ENCODE assay signal across 23 mouse cellular contexts in genomic region chr16:26075063-26075462, GRCm38 (mm10). TPM values are rescaled to one million over a fixed set of nuclear protein-coding genes. Genes with fewer than 3 reads are reported as not detected.
DNase-seq lines count a peak whose midpoint lies in the region; ATAC-seq and TF ChIP-seq lines count a peak whose summit lies in the region.
"Had no signal": no experiment of that assay in that cellular context is flagged by ENCODE, and none has a peak within 500 bp of the region (broad histone marks: within the 10 kb centered on the region; RNA-seq: fewer than 3 reads in every experiment).

No protein-coding gene starts in this region.

- intact Hi-C loops in heart, postnatal 36 days (cut with DNase I) = no loop called here

- no peaks in the 10 kb centered on the region for H3K36me3 ChIP-seq in kidney, postnatal 0 days (ENCODE audit: insufficient read depth, low read length)
- H3K36me3 ChIP-seq in stomach, embryonic 14.5 days (ENCODE audit: control insufficient read depth, insufficient read depth, low read length) = no peaks in the 10 kb centered on the region
- H3K36me3 ChIP-seq in stomach, postnatal 0 days (ENCODE audit: control insufficient read depth, insufficient read depth, low read length) = no peaks in the 10 kb centered on the region
- H3K36me3 ChIP-seq: embryonic facial prominence, embryonic 13.5 days; forebrain, embryonic 12.5 days; heart, embryonic 15.5 days; hindbrain, embryonic 12.5 days had no signal

- no peak for TF ChIP-seq EP300 in stomach, postnatal 0 days (optimal IDR thresholded peaks at IDR 0.05)

- no peaks in the 10 kb centered on the region for H3K27me3 ChIP-seq in kidney, postnatal 0 days (ENCODE audit: insufficient read depth, low read length)
- no peaks in the 10 kb centered on the region for H3K27me3 ChIP-seq in stomach, embryonic 14.5 days (ENCODE audit: control insufficient read depth, insufficient read depth, low read length)
- no peaks in the 10 kb centered on the region for H3K27me3 ChIP-seq in stomach, postnatal 0 days (ENCODE audit: control insufficient read depth, insufficient read depth, low read length)
- H3K27me3 ChIP-seq: CH12.LX; embryonic facial prominence, embryonic 13.5 days; forebrain, embryonic 12.5 days; heart, embryonic 15.5 days; hindbrain, embryonic 12.5 days; Patski had no signal

- DNase-seq in heart, postnatal 4 days = peak; percentile 28
- DNase-seq in heart, postnatal 36 days = no peak
- peak; percentile 70 for DNase-seq in kidney, postnatal 0 days (ENCODE audit: low spot score)
- no peak for DNase-seq in kidney, postnatal 36 days
- DNase-seq in stomach, postnatal 0 days (ENCODE audit: low spot score) = no peak
- no peak for DNase-seq in c-Kit-positive CD71-positive TER-119-positive erythroid progenitor cells, embryonic 14.5 days (ENCODE audit: low spot score)
- DNase-seq: adrenal gland, postnatal 14 days; cerebellum, adult 18-20 months; cerebellum, adult 9-11 months; cerebellum, postnatal 36 days; forebrain, postnatal 0 days; gastrocnemius, adult 2 months; heart, adult 2 months had no signal

- H3K27ac ChIP-seq in kidney, postnatal 0 days = no peak overlapping the region
- no peak overlapping the region for H3K27ac ChIP-seq in stomach, embryonic 14.5 days (ENCODE audit: low read length)
- no peak overlapping the region for H3K27ac ChIP-seq in stomach, postnatal 0 days (replicated peaks)
- H3K27ac ChIP-seq: embryonic facial prominence, embryonic 13.5 days; forebrain, embryonic 12.5 days; gastrocnemius, adult 2 months; heart, adult 2 months; heart, embryonic 15.5 days; hindbrain, embryonic 12.5 days had no signal

- no peak overlapping the region for H3K4me3 ChIP-seq in kidney, postnatal 0 days (replicated peaks; ENCODE audit: low read depth, low read length)
- no peak overlapping the region for H3K4me3 ChIP-seq in stomach, embryonic 14.5 days (ENCODE audit: low read depth, low read length)
- H3K4me3 ChIP-seq in stomach, postnatal 0 days (ENCODE audit: low read depth, low read length) = no peak overlapping the region
- H3K4me3 ChIP-seq: embryonic facial prominence, embryonic 13.5 days; forebrain, embryonic 12.5 days; gastrocnemius, adult 2 months; heart, adult 2 months; heart, embryonic 15.5 days; hindbrain, embryonic 12.5 days had no signal

- 0 out of 2 replicates have a peak, but pooled peaks cover 10% of the 10 kb centered on the region for H3K4me1 ChIP-seq in kidney, postnatal 0 days (replicated peaks; ENCODE audit: insufficient read depth, low read length)
- peaks cover 16% of the 10 kb centered on the region for H3K4me1 ChIP-seq in stomach, embryonic 14.5 days (ENCODE audit: control insufficient read depth, insufficient read depth, low read length)
- H3K4me1 ChIP-seq in stomach, postnatal 0 days (replicated peaks; ENCODE audit: control insufficient read depth, insufficient read depth) = peaks cover 4% of the 10 kb centered on the region; the same call in 1 of the 2 replicates

- TF ChIP-seq CTCF in kidney, postnatal 0 days (IDR thresholded peaks at IDR 0.05; ENCODE audit: low read depth) = no peak
- TF ChIP-seq CTCF in stomach, postnatal 0 days (IDR thresholded peaks at IDR 0.05; ENCODE audit: low read depth) = no peak

- no peak overlapping the region for H3K9ac ChIP-seq in kidney, postnatal 0 days (ENCODE audit: low read depth, low read length)
- no peak overlapping the region for H3K9ac ChIP-seq in stomach, embryonic 14.5 days (replicated peaks; ENCODE audit: low read depth, low read length)
- no peak overlapping the region for H3K9ac ChIP-seq in stomach, postnatal 0 days (ENCODE audit: low read length)
- H3K9ac ChIP-seq: embryonic facial prominence, embryonic 13.5 days; forebrain, embryonic 12.5 days; forebrain, postnatal 0 days; heart, embryonic 15.5 days; hindbrain, embryonic 12.5 days had no signal

- H3K4me2 ChIP-seq in kidney, postnatal 0 days (ENCODE audit: low read length) = no peak overlapping the region
- no peak overlapping the region for H3K4me2 ChIP-seq in stomach, embryonic 14.5 days (replicated peaks; ENCODE audit: low read depth, low read length)
- no peak overlapping the region for H3K4me2 ChIP-seq in stomach, postnatal 0 days (replicated peaks; ENCODE audit: low read depth)
- H3K4me2 ChIP-seq: embryonic facial prominence, embryonic 13.5 days; forebrain, embryonic 12.5 days; heart, embryonic 11.5 days; heart, embryonic 15.5 days; hindbrain, embryonic 12.5 days had no signal

- no peaks in the 10 kb centered on the region for H3K9me3 ChIP-seq in kidney, postnatal 0 days (replicated peaks; ENCODE audit: low read length)
- no peaks in the 10 kb centered on the region for H3K9me3 ChIP-seq in stomach, embryonic 14.5 days (ENCODE audit: control insufficient read depth, low read depth, low read length)
- no peaks in the 10 kb centered on the region for H3K9me3 ChIP-seq in stomach, postnatal 0 days (ENCODE audit: control insufficient read depth, low read length)
- H3K9me3 ChIP-seq: embryonic facial prominence, embryonic 13.5 days; forebrain, embryonic 12.5 days; heart, embryonic 15.5 days; hindbrain, embryonic 12.5 days had no signal

- ATAC-seq in kidney, postnatal 0 days (replicated peaks; ENCODE audit: low FRiP score, low read depth) = no peak
- ATAC-seq in stomach, embryonic 14.5 days (ENCODE audit: insufficient number of reproducible peaks, insufficient read depth, low FRiP score, low read depth) = peak; percentile 72; the same call in 1 of the 2 replicates
- no peak for ATAC-seq in stomach, postnatal 0 days (ENCODE audit: low FRiP score, low TSS enrichment)
- ATAC-seq: activated CD4-positive, CD25-positive, alpha-beta regulatory T cell, adult 4 months; forebrain, postnatal 0 days; hindbrain, embryonic 16.5 days; Patski had no signal

RNA-seq across cellular contexts. Expression of gene P3h2, which starts 30.5 kb away (rescaled TPM):
- 1 to 10 TPM; 7.7 to 8.1 TPM for total RNA-seq in heart, postnatal 4 days (2021)
- total RNA-seq in heart, postnatal 36 days (2021) = 1 to 10 TPM; 3.3 to 4.3 TPM
- 12.0 and 14.7 TPM in 2 replicates for polyA plus RNA-seq in kidney, postnatal 0 days (2015; fragmentation: Nextera tagmentation; extraction: Ambion mirVana)
- polyA plus RNA-seq in stomach, embryonic 14.5 days (2014; fragmentation: Nextera tagmentation; extraction: Ambion mirVana) = 9.6 and 13.1 TPM in 2 replicates
- 2.3 and 3.8 TPM in 2 replicates for polyA plus RNA-seq in stomach, postnatal 0 days (2015; fragmentation: Nextera tagmentation; extraction: Ambion mirVana)

Comparison
In these comparisons a context has a peak if more than half of its experiments do, and no peak if none do; other contexts are left out.
1. DNase-seq: peak in heart, postnatal 4 days (single experiment) and kidney, postnatal 0 days (single experiment); none in heart, postnatal 36 days (0 of 2), kidney, postnatal 36 days (0 of 2), stomach, postnatal 0 days (single experiment) and c-Kit-positive CD71-positive TER-119-positive erythroid progenitor cells, embryonic 14.5 days (single experiment).